Mouse (Mus musculus) brain, adult 10 weeks (tissue): Measurements from ENCODE around the gene Cwf19l1. TPM values are rescaled to one million over a fixed set of nuclear protein-coding genes. Genes with fewer than 3 reads are reported as not detected.

Source experiments
- polyA plus RNA-seq: library from polyadenylated mRNA; stranded (reverse); fragments of 350-450 nt; fragmentation: Illumina TruSeq; extraction: RNeasy Lipid Tissue Mini Kit (QIAGEN cat#74804); gene quantifications from one replicate; pipeline ENCODE4 v1.2.3, GENCODE M21; 2015; ENCODE audit warnings: low read depth, low replicate concordance

The Cwf19l1 gene
- polyA plus RNA-seq: 14.9 TPM

GRCm38 (mm10) chr19:44135072-44135959, at the start of gene Cwf19l1:
Gene Cwf19l1, minus strand, starts transcription at chr19:44135876.

GRCm38 (mm10) chr19:44145702-44146567, 10.3 kb upstream of the Cwf19l1 start, which contains the start of gene Bloc1s2:
Gene Bloc1s2, minus strand, starts transcription at chr19:44146446.

GRCm38 (mm10) chr19:44106831-44107660, 28.6 kb downstream of the Cwf19l1 start, which contains the start of gene Chuk:
Gene Chuk, minus strand, starts transcription at chr19:44107480.

GRCm38 (mm10) chr19:44069121-44069913, 66.4 kb downstream of the Cwf19l1 start, which contains the start of gene Erlin1:
Gene Erlin1, minus strand, starts transcription at chr19:44069785.

Other genes starting within 250 kb of the Cwf19l1 start
- gene Dnmbp, start 195.7 kb downstream of the Cwf19l1 start, polyA plus RNA-seq: 4.7 TPM
- 0.49 TPM for gene Cpn1, start 149.3 kb downstream of the Cwf19l1 start, polyA plus RNA-seq
- gene Cyp2c23, start 106.7 kb downstream of the Cwf19l1 start, polyA plus RNA-seq: not detected
- 20.5 TPM for gene Erlin1, start 66.1 kb downstream of the Cwf19l1 start, polyA plus RNA-seq
- gene Chuk, start 28.4 kb downstream of the Cwf19l1 start, polyA plus RNA-seq: 53.1 TPM
- 99.0 TPM for gene Bloc1s2, start 10.6 kb upstream of the Cwf19l1 start, polyA plus RNA-seq
- gene Pkd2l1, start 56.6 kb upstream of the Cwf19l1 start, polyA plus RNA-seq: 1.1 TPM
- gene Scd3, start 67.4 kb upstream of the Cwf19l1 start, polyA plus RNA-seq: 6.6 TPM
- 705 TPM for gene Scd2, start 157.8 kb upstream of the Cwf19l1 start, polyA plus RNA-seq
- gene Scd4, start 197.2 kb upstream of the Cwf19l1 start, polyA plus RNA-seq: 0.37 TPM